Mouse (Mus musculus) liver, embryonic 14.5 days (tissue): ENCODE measurements around the gene Gsc2. TPM values are rescaled to one million over a fixed set of nuclear protein-coding genes. Genes with fewer than 3 reads are reported as not detected.

Experiments used
- ATAC-seq: fragments of 200-750 bp; cut with Nextera tagmentation; 2 replicates; pipeline ENCODE4 v1.8.0; 2017; ENCODE audit warnings: moderate number of reproducible peaks, mild to moderate bottlenecking, moderate library complexity; ENCODE audit not compliant: insufficient read depth
- DNase-seq, 3 experiments: peaks; one replicate each; pipeline ENCODE4 v3.0.0-alpha.2; 2012 to 2013; ENCODE audit warnings: low read depth in 3 of 3, low spot score in 3 of 3
- H3K27ac ChIP-seq: fragments of 300-500 bp; sonication (generic); 2 replicates; pipeline ENCODE4 v1.5.1; 2014; ENCODE audit warnings: moderate library complexity, mild to moderate bottlenecking, control low read depth, inconsistent platforms
- H3K27me3 ChIP-seq: fragments of 300-500 bp; sonication (generic); 2 replicates; pipeline ENCODE4 v1.6.1; 2014; ENCODE audit warnings: mild to moderate bottlenecking, low read length, moderate library complexity; ENCODE audit not compliant: control insufficient read depth, insufficient read depth
- H3K36me3 ChIP-seq: fragments of 300-500 bp; sonication (generic); replicated peaks from 2 replicates; pipeline ENCODE4 v1.6.1; 2014; ENCODE audit warnings: low read depth; ENCODE audit not compliant: control insufficient read depth, insufficient read depth
- H3K4me1 ChIP-seq, 2 experiments: fragments of 200-500 bp in 1 of 2; fragments of 300-500 bp in 1 of 2; sonication (generic) in 1 of 2; replicated peaks; 2 replicates each; pipeline ENCODE4 v1.6.1; 2012 to 2014; ENCODE audit warnings: antibody characterized with exemption in 1 of 2, inconsistent platforms in 1 of 2, low read length in 1 of 2; ENCODE audit not compliant: control insufficient read depth in 2 of 2, insufficient read depth in 2 of 2
- H3K4me2 ChIP-seq: fragments of 300-500 bp; sonication (generic); 2 replicates; pipeline ENCODE4 v1.6.1; 2014; ENCODE audit warnings: low read depth, mild to moderate bottlenecking, control low read depth, moderate library complexity
- H3K4me3 ChIP-seq, 2 experiments: fragments of 200-500 bp in 1 of 2; fragments of 300-500 bp in 1 of 2; sonication (generic) in 1 of 2; 2 replicates each; pipeline ENCODE4 v1.5.1; 2012 to 2014; ENCODE audit warnings: low read depth in 2 of 2, low read length in 2 of 2, mild to moderate bottlenecking in 2 of 2, control low read depth in 1 of 2, inconsistent platforms in 1 of 2, moderate library complexity in 1 of 2; ENCODE audit not compliant: insufficient read depth in 1 of 2
- H3K9ac ChIP-seq: fragments of 300-500 bp; sonication (generic); replicated peaks from 2 replicates; pipeline ENCODE4 v1.6.1; 2014; ENCODE audit warnings: mild to moderate bottlenecking, control low read depth, moderate library complexity
- H3K9me3 ChIP-seq: fragments of 300-500 bp; sonication (generic); 2 replicates; pipeline ENCODE4 v1.6.1; 2016; ENCODE audit warnings: low read length, mixed read lengths; ENCODE audit not compliant: control insufficient read depth
- CTCF ChIP-seq: IDR thresholded peaks from 2 replicates; pipeline ENCODE4 v1.5.1; 2016; ENCODE audit warnings: antibody characterized with exemption, low read depth, control low read depth
- EP300 ChIP-seq: IDR thresholded peaks from 2 replicates; pipeline ENCODE4 v1.6.1; 2016; ENCODE audit warnings: antibody characterized with exemption, low read depth
- WGBS: fragments of 180-500 bp; shearing (Covaris S2); extraction: QIAGEN DNeasy Blood & Tissue Kit; methylation state at CpG from one replicate; pipeline ENCODE4 v1.1.7; 2014; ENCODE audit not compliant: insufficient replicate concordance; 5-methylcytosine and 5-hydroxymethylcytosine counted together
- polyA plus RNA-seq, 2 experiments: library from polyadenylated mRNA; depleted of rRNA in 1 of 2; stranded (reverse) in 1 of 2; unstranded in 1 of 2; fragments of >200 nt; fragmentation: Nextera tagmentation in 1 of 2; extraction: Ambion mirVana in 1 of 2; gene quantifications; 2 replicates each; pipeline versions ENCODE4 v1.2.1 to v1.2.3; 2012 to 2014

Gsc2 gene
- polyA plus RNA-seq, 2 experiments: not detected

DNA sequence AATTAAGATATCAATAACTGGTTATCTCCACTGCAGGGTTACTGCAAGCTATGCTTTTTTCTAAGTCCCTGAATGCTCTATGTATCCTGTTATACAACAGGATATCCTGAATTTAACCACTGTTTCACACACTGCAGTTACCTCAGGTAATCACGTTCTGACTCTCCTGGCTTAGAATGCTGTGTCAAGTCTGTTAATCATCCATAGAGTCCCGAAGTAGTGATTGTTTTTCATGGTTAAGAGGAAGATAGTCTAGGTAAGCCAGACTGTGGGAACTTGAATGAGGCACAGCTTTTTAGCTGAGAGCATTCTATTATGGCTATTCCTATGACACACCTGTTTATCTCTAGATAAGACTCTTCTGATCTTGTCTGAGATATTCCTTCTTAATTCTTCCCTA is 49.6 kb downstream of the Gsc2 start:
- DNase-seq (no peak), ATAC-seq (no peak)
- no peaks in the 10 kb centered on the region for H3K9me3 ChIP-seq
- H3K4me3 ChIP-seq: no peak overlapping the region
- no peak overlapping the region for H3K4me2 ChIP-seq
- 0 out of 4 replicates have a peak, but pooled peaks cover 0 to 5% of the 10 kb centered on the region in 2 experiments for H3K4me1 ChIP-seq
- no peak overlapping the region for H3K9ac ChIP-seq
- 56% methylated on average over 2 of the region's 2 CpGs for WGBS
- H3K36me3 ChIP-seq: no peaks in the 10 kb centered on the region
- TF ChIP-seq CTCF (no peak), EP300 (no peak)
- H3K27ac ChIP-seq: no peak overlapping the region
- H3K27me3 ChIP-seq: no peaks in the 10 kb centered on the region

Other genes starting within 250 kb of the Gsc2 start
- 18.0 and 20.6 TPM in 2 replicates for gene Med15, start 182.2 kb downstream of the Gsc2 start, polyA plus RNA-seq (2012; rRNA removed)
- gene Med15, start 182.2 kb downstream of the Gsc2 start, polyA plus RNA-seq (2014; fragmentation: Nextera tagmentation; extraction: Ambion mirVana): 11.4 and 14.8 TPM in 2 replicates
- 13.1 and 14.0 TPM in 2 replicates for gene Klhl22, start 155.4 kb downstream of the Gsc2 start, polyA plus RNA-seq (2012; rRNA removed)
- 10.8 and 11.6 TPM in 2 replicates for gene Klhl22, start 155.4 kb downstream of the Gsc2 start, polyA plus RNA-seq (2014; fragmentation: Nextera tagmentation; extraction: Ambion mirVana)
- gene Scarf2, start 117.8 kb downstream of the Gsc2 start, polyA plus RNA-seq (2012; rRNA removed): 3.4 and 4.3 TPM in 2 replicates
- gene Scarf2, start 117.8 kb downstream of the Gsc2 start, polyA plus RNA-seq (2014; fragmentation: Nextera tagmentation; extraction: Ambion mirVana): 0.51 and 1.0 TPM in 2 replicates
- not detected in 2 replicates for gene B830017H08Rik, start 81.9 kb downstream of the Gsc2 start, polyA plus RNA-seq (2012; rRNA removed)
- gene B830017H08Rik, start 81.9 kb downstream of the Gsc2 start, polyA plus RNA-seq (2014; fragmentation: Nextera tagmentation; extraction: Ambion mirVana): not detected in 2 replicates
- gene Car15, start 76.7 kb downstream of the Gsc2 start, polyA plus RNA-seq (2012; rRNA removed): 1.3 and 1.6 TPM in 2 replicates
- gene Car15, start 76.7 kb downstream of the Gsc2 start, polyA plus RNA-seq (2014; fragmentation: Nextera tagmentation; extraction: Ambion mirVana): not detected in 2 replicates
- gene Gm20518, start 23.4 kb downstream of the Gsc2 start, polyA plus RNA-seq (2012; rRNA removed): 0.25 and 0.34 TPM in 2 replicates
- not detected in 2 replicates for gene Gm20518, start 23.4 kb downstream of the Gsc2 start, polyA plus RNA-seq (2014; fragmentation: Nextera tagmentation; extraction: Ambion mirVana)
- gene Tssk1, start 20.8 kb downstream of the Gsc2 start, polyA plus RNA-seq (2012; rRNA removed): not detected in 2 replicates
- not detected in 2 replicates for gene Tssk1, start 20.8 kb downstream of the Gsc2 start, polyA plus RNA-seq (2014; fragmentation: Nextera tagmentation; extraction: Ambion mirVana)
- 14.2 and 16.3 TPM in 2 replicates for gene Dgcr2, start 16.5 kb downstream of the Gsc2 start, polyA plus RNA-seq (2012; rRNA removed)
- gene Dgcr2, start 16.5 kb downstream of the Gsc2 start, polyA plus RNA-seq (2014; fragmentation: Nextera tagmentation; extraction: Ambion mirVana): 13.2 and 15.5 TPM in 2 replicates
- gene Tssk2, start 16.4 kb downstream of the Gsc2 start, polyA plus RNA-seq (2012; rRNA removed): not detected in 2 replicates
- gene Tssk2, start 16.4 kb downstream of the Gsc2 start, polyA plus RNA-seq (2014; fragmentation: Nextera tagmentation; extraction: Ambion mirVana): not detected in 2 replicates
- 6.3 and 7.5 TPM in 2 replicates for gene Ess2, start 3.7 kb downstream of the Gsc2 start, polyA plus RNA-seq (2012; rRNA removed)
- 6.8 and 7.6 TPM in 2 replicates for gene Ess2, start 3.7 kb downstream of the Gsc2 start, polyA plus RNA-seq (2014; fragmentation: Nextera tagmentation; extraction: Ambion mirVana)
- 33.4 and 41.7 TPM in 2 replicates for gene Slc25a1, start 13.2 kb upstream of the Gsc2 start, polyA plus RNA-seq (2012; rRNA removed)
- 50.6 and 57.2 TPM in 2 replicates for gene Slc25a1, start 13.2 kb upstream of the Gsc2 start, polyA plus RNA-seq (2014; fragmentation: Nextera tagmentation; extraction: Ambion mirVana)
- gene Vpreb2, start 65.4 kb upstream of the Gsc2 start, polyA plus RNA-seq (2012; rRNA removed): 0.13 and 0.38 TPM in 2 replicates
- 0.66 and 0.88 TPM in 2 replicates for gene Vpreb2, start 65.4 kb upstream of the Gsc2 start, polyA plus RNA-seq (2014; fragmentation: Nextera tagmentation; extraction: Ambion mirVana)
- 11.4 and 12.5 TPM in 2 replicates for gene Dgcr6, start 137.8 kb upstream of the Gsc2 start, polyA plus RNA-seq (2012; rRNA removed)
- 22.1 and 22.5 TPM in 2 replicates for gene Dgcr6, start 137.8 kb upstream of the Gsc2 start, polyA plus RNA-seq (2014; fragmentation: Nextera tagmentation; extraction: Ambion mirVana)
- 4.3 and 5.5 TPM in 2 replicates for gene Prodh, start 175.1 kb upstream of the Gsc2 start, polyA plus RNA-seq (2012; rRNA removed)
- 2.6 and 3.2 TPM in 2 replicates for gene Prodh, start 175.1 kb upstream of the Gsc2 start, polyA plus RNA-seq (2014; fragmentation: Nextera tagmentation; extraction: Ambion mirVana)
- gene Rtn4r, start 212.6 kb upstream of the Gsc2 start, polyA plus RNA-seq (2012; rRNA removed): 0.52 and 0.91 TPM in 2 replicates
- 0.32 and 0.46 TPM in 2 replicates for gene Rtn4r, start 212.6 kb upstream of the Gsc2 start, polyA plus RNA-seq (2014; fragmentation: Nextera tagmentation; extraction: Ambion mirVana)